Mouse (Mus musculus) heart, adult 2 months (tissue): Measurements from ENCODE around the gene Tlr9.

Source experiments
- CTCF ChIP-seq: fragments of 200-600 bp; IDR thresholded peaks from 2 replicates; pipeline ENCODE4 v1.8.1; 2022; ENCODE audit warnings: antibody characterized with exemption, mild to moderate bottlenecking, moderate library complexity
- POLR2A ChIP-seq: fragments of 200-500 bp; IDR thresholded peaks from 2 replicates; pipeline ENCODE4 v1.6.1; 2011; ENCODE audit warnings: mild to moderate bottlenecking, low read depth, low read length, control low read depth; ENCODE audit not compliant: insufficient read depth

DNA sequence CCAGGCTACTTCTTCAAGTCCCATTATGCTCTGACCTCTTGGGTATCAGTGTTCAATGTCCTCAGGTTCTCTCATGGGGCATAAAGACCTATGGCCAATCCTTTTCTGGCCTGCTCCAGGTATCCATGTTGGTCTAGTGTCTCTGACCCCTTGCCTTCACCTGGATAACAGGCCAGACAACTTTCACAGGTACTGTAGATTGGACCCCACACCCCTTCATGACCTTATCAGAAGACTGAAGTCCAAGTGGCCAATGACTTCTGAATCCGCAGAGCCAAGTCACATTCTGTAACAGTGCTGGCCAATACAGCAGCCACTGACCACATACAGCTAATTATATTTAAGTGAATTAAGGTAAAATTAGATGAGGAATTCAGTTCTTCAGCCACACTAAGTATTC lies 49.9 kb downstream of the Tlr9 start:
- TF ChIP-seq POLR2A (no peak), CTCF (no peak)
